Mouse (Mus musculus) embryonic fibroblast, embryonic 13.5 days (primary cell): ENCODE measurements at regions not wholly inside any gene's neighbourhood (a gene's known extent, or its start where the extent isn't known, plus 50 kb on each side); places are given as distances from the start of the nearest gene placed in this dataset.

Source experiments
- H3K27ac ChIP-seq: 2 replicates; pipeline ENCODE4 v1.5.1; 2012; ENCODE audit warnings: low read length, control low read depth, inconsistent platforms; ENCODE audit not compliant: insufficient read depth
- H3K4me1 ChIP-seq: 2 replicates; pipeline ENCODE4 v1.6.1; 2011; ENCODE audit warnings: low read length; ENCODE audit not compliant: control insufficient read depth, insufficient read depth
- H3K4me3 ChIP-seq: 2 replicates; pipeline ENCODE4 v1.5.1; 2011; ENCODE audit warnings: mild to moderate bottlenecking, control low read depth, low read length; ENCODE audit not compliant: insufficient read depth
- CTCF ChIP-seq: IDR thresholded peaks from 2 replicates; pipeline ENCODE4 v1.5.1; 2011; ENCODE audit warnings: mild to moderate bottlenecking, control low read depth, low read length, moderate library complexity, borderline replicate concordance; ENCODE audit not compliant: insufficient read depth
- POLR2A ChIP-seq: IDR thresholded peaks from 2 replicates; pipeline ENCODE4 v1.6.1; 2011; ENCODE audit warnings: low read depth, mild to moderate bottlenecking, control low read depth, low read length, moderate library complexity

- peak overlapping the region; percentile 74 for H3K27ac ChIP-seq
- peaks cover 13% of the 10 kb centered on the region for H3K4me1 ChIP-seq
- H3K4me3 ChIP-seq, result no peak overlapping the region
- TF ChIP-seq CTCF (no peak), POLR2A (no peak)
These were observed 53.3 kb downstream of the Fos start for GRCm38 (mm10) chr12:85527011-85527410.

DNA sequence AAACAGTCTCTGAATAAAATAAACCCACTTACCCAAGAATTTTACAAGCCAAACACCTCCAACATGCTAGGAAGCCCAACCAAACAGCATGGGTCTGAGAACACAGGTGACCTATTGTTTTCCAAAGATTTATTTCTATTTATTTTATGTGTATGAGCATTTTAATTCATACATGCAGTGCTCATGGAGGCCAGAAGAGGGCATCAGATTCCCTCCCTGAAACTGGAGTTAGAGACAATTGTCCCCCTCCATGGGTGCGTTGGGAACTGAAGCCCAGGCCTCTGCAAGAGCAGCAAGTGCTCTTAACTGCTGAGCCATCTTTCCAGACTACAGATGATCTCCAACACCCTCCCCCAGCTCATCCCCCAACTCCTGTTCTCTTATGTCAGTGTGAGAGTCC lies 57.9 kb downstream of the Fos start:
- no peak overlapping the region for H3K4me3 ChIP-seq
- H3K4me1 ChIP-seq, result peaks cover 7% of the 10 kb centered on the region
- TF ChIP-seq POLR2A, result no peak
- TF ChIP-seq CTCF, result no peak
- no peak overlapping the region for H3K27ac ChIP-seq

DNA sequence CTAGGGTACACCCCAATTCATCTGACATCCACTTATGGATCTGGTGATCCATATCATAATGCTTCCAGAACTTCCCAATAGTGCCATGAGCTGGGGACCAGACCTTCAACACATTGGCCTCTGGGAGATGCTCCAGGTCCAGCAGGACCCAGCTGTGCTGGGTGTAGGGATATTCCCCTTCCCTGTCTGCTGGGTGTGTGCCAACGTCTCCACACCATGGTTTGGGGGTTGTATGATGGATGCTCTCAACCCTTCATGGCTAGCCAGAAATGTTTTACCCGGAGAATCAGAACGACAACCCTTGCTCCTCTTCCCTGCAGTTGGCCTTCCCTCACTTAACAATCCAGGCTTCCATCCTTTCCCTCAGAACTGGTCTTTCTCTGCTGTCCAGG lies 58.5 kb downstream of the Fos start:
- Histone ChIP-seq H3K27ac (no peak overlapping the region), H3K4me3 (no peak overlapping the region), H3K4me1 (peaks cover 6% of the 10 kb centered on the region)
- TF ChIP-seq POLR2A (no peak), CTCF (no peak)

DNA sequence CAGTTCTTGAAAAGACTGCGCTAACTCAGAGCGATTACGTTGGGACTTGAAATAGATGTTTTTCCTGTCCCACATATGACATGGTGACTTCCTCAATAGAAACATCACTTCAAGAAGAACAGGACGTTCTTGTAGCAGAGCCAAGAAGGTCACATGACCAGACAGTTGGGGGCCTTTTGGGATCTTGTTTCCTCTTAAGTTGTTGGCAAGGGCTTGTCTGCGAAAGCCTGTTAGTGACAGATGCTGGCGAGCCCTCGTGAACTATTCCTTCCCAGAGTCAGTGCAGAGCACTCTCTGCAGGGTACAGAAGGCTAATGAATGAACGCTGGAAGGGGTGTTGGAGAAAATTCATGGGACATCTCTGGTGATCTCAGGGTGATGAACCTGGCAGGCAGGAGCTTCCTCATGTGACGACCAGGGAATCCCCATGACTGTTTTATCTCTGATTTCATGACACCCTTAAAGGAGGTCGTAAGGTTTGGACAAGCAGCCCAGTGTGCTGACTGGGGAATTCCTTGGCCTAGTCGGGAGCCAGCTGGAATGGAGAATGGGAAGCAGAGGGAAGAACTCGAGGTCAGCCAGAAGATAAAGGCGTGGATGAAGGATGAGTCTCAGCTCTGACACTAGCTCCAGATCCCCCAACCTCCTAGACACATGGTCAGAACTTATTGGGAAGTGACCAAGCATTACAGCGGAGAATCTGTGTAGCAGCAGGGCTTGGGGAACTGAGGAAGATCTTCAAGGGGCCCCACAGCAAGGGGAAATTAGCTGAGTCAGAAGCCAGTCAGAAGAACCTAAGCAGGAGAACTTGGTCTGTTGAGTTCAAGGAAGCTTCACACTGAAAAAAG lies 59.1 kb downstream of the Fos start:
- no peak overlapping the region for H3K4me3 ChIP-seq
- H3K4me1 ChIP-seq, result no peaks in the 10 kb centered on the region
- H3K27ac ChIP-seq, result no peak overlapping the region
- TF ChIP-seq POLR2A (no peak), CTCF (no peak)

GRCm38 (mm10) chr12:85533603-85534002 lies 59.9 kb downstream of the Fos start:
- TF ChIP-seq CTCF (no peak), POLR2A (no peak)
- no peak overlapping the region for H3K27ac ChIP-seq
- no peaks in the 10 kb centered on the region for H3K4me1 ChIP-seq
- no peak overlapping the region for H3K4me3 ChIP-seq

- no peak overlapping the region for H3K4me3 ChIP-seq
- peaks cover 4% of the 10 kb centered on the region for H3K4me1 ChIP-seq
- no peak overlapping the region for H3K27ac ChIP-seq
- TF ChIP-seq CTCF, result no peak
- TF ChIP-seq POLR2A, result no peak
These were observed 59.4 kb upstream of the Jdp2 start for GRCm38 (mm10) chr12:85539423-85539822.

- H3K4me3 ChIP-seq, result no peak overlapping the region
- H3K4me1 ChIP-seq, result peaks cover 4% of the 10 kb centered on the region
- TF ChIP-seq POLR2A (no peak), CTCF (no peak)
- no peak overlapping the region for H3K27ac ChIP-seq
These were observed 57.7 kb upstream of the Jdp2 start for GRCm38 (mm10) chr12:85541153-85541552.

DNA sequence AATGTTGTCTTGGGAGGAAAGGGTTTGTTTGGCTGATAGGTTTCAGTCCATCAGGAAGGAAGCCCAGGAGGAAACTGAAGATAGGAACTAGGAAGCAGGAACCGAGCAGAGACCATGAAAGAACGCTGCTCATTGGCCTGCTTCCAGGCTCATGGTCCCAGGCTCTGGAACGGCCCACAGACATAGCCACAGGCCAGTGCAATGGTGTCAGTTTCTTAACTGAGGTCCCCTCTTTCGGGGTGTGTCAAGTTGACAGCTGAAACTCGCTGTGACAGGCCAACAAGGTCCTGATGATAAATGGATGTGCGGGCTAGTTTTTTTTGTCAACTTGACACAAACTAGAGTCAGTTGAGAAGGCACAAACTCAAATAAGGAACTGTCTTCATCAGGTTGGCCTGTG lies 55.9 kb upstream of the Jdp2 start:
- TF ChIP-seq CTCF, result no peak
- no peak for TF ChIP-seq POLR2A
- Histone ChIP-seq H3K4me3 (no peak overlapping the region), H3K27ac (no peak overlapping the region), H3K4me1 (peaks cover 4% of the 10 kb centered on the region)

- H3K4me3 ChIP-seq, result no peak overlapping the region
- H3K4me1 ChIP-seq, result peaks cover 4% of the 10 kb centered on the region
- no peak for TF ChIP-seq POLR2A
- TF ChIP-seq CTCF, result no peak
- no peak overlapping the region for H3K27ac ChIP-seq
These were observed 55.3 kb upstream of the Jdp2 start for GRCm38 (mm10) chr12:85543520-85543919.

- no peak overlapping the region for H3K27ac ChIP-seq
- peaks cover 4% of the 10 kb centered on the region for H3K4me1 ChIP-seq
- no peak overlapping the region for H3K4me3 ChIP-seq
- TF ChIP-seq CTCF (no peak), POLR2A (no peak)
These were observed 54.0 kb upstream of the Jdp2 start for GRCm38 (mm10) chr12:85544801-85545200.
